Comparison of ENCODE assay signal across 10 mouse cellular contexts in the genomic region with DNA sequence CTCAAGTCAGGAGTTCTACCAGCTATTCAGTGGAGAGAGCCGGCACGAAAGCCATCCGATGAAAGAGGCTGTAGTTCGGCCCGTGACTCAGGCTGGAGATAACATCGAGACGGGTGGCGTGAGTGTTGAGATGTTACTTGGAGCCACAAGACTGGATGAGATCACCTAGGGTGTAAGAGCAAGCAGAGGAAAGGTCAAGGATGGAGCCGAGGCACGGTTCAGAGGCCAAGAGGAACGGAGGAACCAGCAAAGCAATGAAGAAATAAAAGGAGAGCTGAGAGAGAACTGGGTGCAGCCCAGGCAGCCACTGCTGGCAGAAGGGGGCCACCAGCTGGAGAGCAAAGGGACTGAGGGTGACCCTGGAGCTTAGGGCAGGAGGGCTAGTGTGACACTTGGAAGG. TPM values are rescaled to one million over a fixed set of nuclear protein-coding genes. Genes with fewer than 3 reads are reported as not detected.
A peak's percentile ranks its signal among the peaks of the same experiment; 100 is the strongest.
DNase-seq lines count a peak whose midpoint lies in the region; ATAC-seq and TF ChIP-seq lines count a peak whose summit lies in the region.
"Had no signal": no experiment of that assay in that cellular context is flagged by ENCODE, and none has a peak within 500 bp of the region (broad histone marks: within the 10 kb centered on the region; RNA-seq: fewer than 3 reads in every experiment).

No protein-coding gene starts in this region.

- no peaks in the 10 kb centered on the region for H3K36me3 ChIP-seq in spleen, adult 2 months (ENCODE audit: control insufficient read depth, insufficient read depth, low read length)
- H3K36me3 ChIP-seq in stomach, embryonic 16.5 days (ENCODE audit: control insufficient read depth, insufficient read depth, low read length), result no peaks in the 10 kb centered on the region

- H3K27ac ChIP-seq in spleen, adult 2 months (ENCODE audit: insufficient read depth, low read length), result no peak overlapping the region
- peak overlapping the region; percentile 32; the same call in 1 of the 2 replicates for H3K27ac ChIP-seq in brown adipose tissue, adult 24 weeks (replicated peaks; ENCODE audit: low read depth, low read length)
- H3K27ac ChIP-seq in stomach, embryonic 16.5 days (ENCODE audit: low read length), result peak overlapping the region; percentile 36; the same call in 1 of the 2 replicates

- no peak for ATAC-seq in stomach, embryonic 16.5 days (ENCODE audit: insufficient read depth, low FRiP score)

- WGBS in spleen, adult 2 months, result 85% methylated on average over 11 of the region's 11 CpGs
- 68% methylated on average over 11 of the region's 11 CpGs for WGBS in stomach, embryonic 16.5 days

- H3K4me3 ChIP-seq in spleen, adult 2 months (ENCODE audit: extremely low read depth, insufficient read depth, insufficient read length), result no peak overlapping the region
- H3K4me3 ChIP-seq in brown adipose tissue, adult 24 weeks (ENCODE audit: insufficient read depth, low read depth, low read length), result no peak overlapping the region
- no peak overlapping the region for H3K4me3 ChIP-seq in stomach, embryonic 16.5 days (replicated peaks; ENCODE audit: low read length)
- H3K4me3 ChIP-seq: megakaryocyte, embryonic 14.5 days had no signal

- no peaks in the 10 kb centered on the region for H3K27me3 ChIP-seq in spleen, adult 2 months (ENCODE audit: control insufficient read depth, insufficient read depth, low read length)
- H3K27me3 ChIP-seq in stomach, embryonic 16.5 days (ENCODE audit: control insufficient read depth, insufficient read depth, low read length), result no peaks in the 10 kb centered on the region

- peak overlapping the region; percentile 22; the same call in 1 of the 2 replicates for H3K9ac ChIP-seq in stomach, embryonic 16.5 days (ENCODE audit: low read length)

- peaks cover 7% of the 10 kb centered on the region; the same call in 1 of the 2 replicates for H3K4me1 ChIP-seq in spleen, adult 2 months (ENCODE audit: control insufficient read depth, insufficient read depth, insufficient read length)
- no peaks in the 10 kb centered on the region for H3K4me1 ChIP-seq in brown adipose tissue, adult 24 weeks (ENCODE audit: control insufficient read depth, insufficient read depth, insufficient read length, low read length)
- H3K4me1 ChIP-seq in stomach, embryonic 16.5 days (ENCODE audit: control insufficient read depth, insufficient read depth, low read length), result peaks cover 18% of the 10 kb centered on the region

- TF ChIP-seq POLR2A in spleen, adult 2 months (IDR thresholded peaks at IDR 0.05; ENCODE audit: low read depth, low read length), result no peak

- H3K4me2 ChIP-seq in stomach, embryonic 16.5 days (ENCODE audit: low read depth, low read length), result no peak overlapping the region

- TF ChIP-seq CTCF in spleen, adult 2 months (IDR thresholded peaks at IDR 0.05; ENCODE audit: extremely low read depth, insufficient read depth, insufficient read length, insufficient replicate concordance), result 0 out of 2 replicates have a peak, but pooled peaks have one; percentile 21

- no peaks in the 10 kb centered on the region for H3K9me3 ChIP-seq in stomach, embryonic 16.5 days (replicated peaks; ENCODE audit: control insufficient read depth, low read length)
- H3K9me3 ChIP-seq: megakaryocyte, embryonic 14.5 days had no signal

- DNase-seq in gastrocnemius, adult 8-10 months (ENCODE audit: low spot score in 2 of 2), result peak; percentile 37 to 38
- no peak for DNase-seq in gastrocnemius, postnatal 10 days
- DNase-seq in spleen, adult 2 months (ENCODE audit: low read depth in 1 of 2, low spot score in 2 of 2), result no peak
- no peak for DNase-seq in spleen, postnatal 4 days (ENCODE audit: low spot score in 2 of 2)
- no peak for DNase-seq in layer of hippocampus, adult 11-12 months (ENCODE audit: low spot score)
- DNase-seq in frontal cortex, postnatal 14 days (ENCODE audit: low spot score in 2 of 2), result no peak

RNA-seq across cellular contexts. Expression of gene Itpk1, which starts 3.5 kb away (rescaled TPM):
- 10 to 100 TPM in 1 of 4 experiments, 1 to 10 TPM in 3; 5.7 to 10.4 (median 8.2) TPM for total RNA-seq in gastrocnemius, adult 8-10 months (2022)
- total RNA-seq in gastrocnemius, postnatal 10 days (2021), result 1 to 10 TPM; 5.6 to 6.0 TPM
- 21.1 and 22.2 TPM in 2 replicates for polyA plus RNA-seq in spleen, adult 2 months (2012; rRNA removed)
- polyA plus RNA-seq in brown adipose tissue, adult 24 weeks (2012; ENCODE audit: insufficient read depth, insufficient read length, missing spikeins), result 65.8 and 126 TPM in 2 replicates
- polyA plus RNA-seq in stomach, embryonic 16.5 days (2015; fragmentation: Nextera tagmentation; extraction: Ambion mirVana), result 21.9 and 22.6 TPM in 2 replicates

RNA-seq across cellular contexts. Expression of gene Moap1, which starts 35.2 kb away (rescaled TPM):
- 1 to 10 TPM; 3.8 to 4.7 (median 4.2) TPM for total RNA-seq in gastrocnemius, adult 8-10 months (2022)
- 1 to 10 TPM; 6.4 to 6.8 TPM for total RNA-seq in gastrocnemius, postnatal 10 days (2021)
- polyA plus RNA-seq in spleen, adult 2 months (2012; rRNA removed), result 0.32 and 0.40 TPM in 2 replicates
- polyA plus RNA-seq in brown adipose tissue, adult 24 weeks (2012; ENCODE audit: insufficient read depth, insufficient read length, missing spikeins), result 1.6 and 2.3 TPM in 2 replicates
- 19.8 and 22.9 TPM in 2 replicates for polyA plus RNA-seq in stomach, embryonic 16.5 days (2015; fragmentation: Nextera tagmentation; extraction: Ambion mirVana)

RNA-seq across cellular contexts. Expression of gene Tmem251, which starts 35.3 kb away (rescaled TPM):
- 1 to 10 TPM; 2.3 to 4.2 (median 2.5) TPM for total RNA-seq in gastrocnemius, adult 8-10 months (2022)
- 1 to 10 TPM; 2.3 to 2.7 TPM for total RNA-seq in gastrocnemius, postnatal 10 days (2021)
- 1.8 and 2.6 TPM in 2 replicates for polyA plus RNA-seq in spleen, adult 2 months (2012; rRNA removed)
- polyA plus RNA-seq in brown adipose tissue, adult 24 weeks (2012; ENCODE audit: insufficient read depth, insufficient read length, missing spikeins), result 3.5 and 4.7 TPM in 2 replicates
- 8.4 and 9.6 TPM in 2 replicates for polyA plus RNA-seq in stomach, embryonic 16.5 days (2015; fragmentation: Nextera tagmentation; extraction: Ambion mirVana)

RNA-seq across cellular contexts. Expression of gene Gm28051, which starts 49.3 kb away (rescaled TPM):
- total RNA-seq in gastrocnemius, adult 8-10 months (2022), result not detected
- not detected for total RNA-seq in gastrocnemius, postnatal 10 days (2021)
- not detected in 2 replicates for polyA plus RNA-seq in spleen, adult 2 months (2012; rRNA removed)
- not detected in 2 replicates for polyA plus RNA-seq in brown adipose tissue, adult 24 weeks (2012; ENCODE audit: insufficient read depth, insufficient read length, missing spikeins)
- not detected in 2 replicates for polyA plus RNA-seq in stomach, embryonic 16.5 days (2015; fragmentation: Nextera tagmentation; extraction: Ambion mirVana)
- polyA plus RNA-seq: hindbrain, embryonic 11.5 days had no signal

RNA-seq across cellular contexts. Expression of gene Gon7, which starts 49.4 kb away (rescaled TPM):
- 10 to 100 TPM; 10.3 to 12.0 (median 10.9) TPM for total RNA-seq in gastrocnemius, adult 8-10 months (2022)
- total RNA-seq in gastrocnemius, postnatal 10 days (2021), result 1 to 10 TPM; 6.7 to 7.4 TPM
- polyA plus RNA-seq in spleen, adult 2 months (2012; rRNA removed), result 11.3 and 13.7 TPM in 2 replicates
- polyA plus RNA-seq in brown adipose tissue, adult 24 weeks (2012; ENCODE audit: insufficient read depth, insufficient read length, missing spikeins), result 7.5 and 8.8 TPM in 2 replicates
- polyA plus RNA-seq in stomach, embryonic 16.5 days (2015; fragmentation: Nextera tagmentation; extraction: Ambion mirVana), result 22.3 and 25.1 TPM in 2 replicates

Comparison
In these comparisons a context has a peak if more than half of its experiments do, and no peak if none do; other contexts are left out.
1. DNase-seq: peak in gastrocnemius, adult 8-10 months (2 of 2); none in gastrocnemius, postnatal 10 days (single experiment), spleen, adult 2 months (0 of 2), spleen, postnatal 4 days (0 of 2), layer of hippocampus, adult 11-12 months (single experiment) and frontal cortex, postnatal 14 days (0 of 2).